Mouse (Mus musculus) stomach, embryonic 15.5 days (tissue): ENCODE results near the gene Axdnd1. TPM values are rescaled to one million over a fixed set of nuclear protein-coding genes. Genes with fewer than 3 reads are reported as not detected.
A peak's percentile ranks its signal among the peaks of the same experiment; 100 is the strongest.

Experiments
- ATAC-seq: fragments of 200-750 bp; cut with Nextera tagmentation; 2 replicates; pipeline ENCODE4 v1.8.0; 2017; ENCODE audit warnings: low read depth, moderate number of reproducible peaks, moderate TSS enrichment; ENCODE audit not compliant: insufficient read depth, low FRiP score
- H3K27ac ChIP-seq: fragments of 300-500 bp; sonication (generic); 2 replicates; pipeline ENCODE4 v1.5.1; 2015; ENCODE audit warnings: mild to moderate bottlenecking, inconsistent platforms
- H3K27me3 ChIP-seq: fragments of 300-500 bp; sonication (generic); replicated peaks from 2 replicates; pipeline ENCODE4 v1.6.1; 2015; ENCODE audit warnings: inconsistent platforms
- H3K36me3 ChIP-seq: fragments of 300-500 bp; sonication (generic); 2 replicates; pipeline ENCODE4 v1.6.1; 2015; ENCODE audit warnings: inconsistent platforms
- H3K4me1 ChIP-seq: fragments of 300-500 bp; sonication (generic); 2 replicates; pipeline ENCODE4 v1.6.1; 2015; ENCODE audit warnings: inconsistent platforms
- H3K4me2 ChIP-seq: fragments of 300-500 bp; sonication (generic); 2 replicates; pipeline ENCODE4 v1.6.1; 2015; ENCODE audit warnings: mild to moderate bottlenecking, inconsistent platforms
- H3K4me3 ChIP-seq: fragments of 300-500 bp; sonication (generic); replicated peaks from 2 replicates; pipeline ENCODE4 v1.5.1; 2015; ENCODE audit warnings: inconsistent platforms
- H3K9ac ChIP-seq: fragments of 300-500 bp; sonication (generic); 2 replicates; pipeline ENCODE4 v1.6.1; 2015; ENCODE audit warnings: inconsistent platforms
- H3K9me3 ChIP-seq: fragments of 300-500 bp; sonication (generic); 2 replicates; pipeline ENCODE4 v1.6.1; 2016; ENCODE audit warnings: inconsistent platforms
- WGBS: fragments of 180-500 bp; shearing (Covaris S2); methylation state at CpG from one replicate; pipeline ENCODE4 v1.1.7; 2015; 5-methylcytosine and 5-hydroxymethylcytosine counted together
- polyA plus RNA-seq: library from polyadenylated mRNA; unstranded; fragments of >200 nt; fragmentation: Nextera tagmentation; extraction: Ambion mirVana; gene quantifications from 2 replicates; pipeline ENCODE4 v1.2.1, GENCODE M21; 2015

The Axdnd1 gene
- polyA plus RNA-seq, 1 experiment from 2014 or later, result 0.18 TPM

DNA sequence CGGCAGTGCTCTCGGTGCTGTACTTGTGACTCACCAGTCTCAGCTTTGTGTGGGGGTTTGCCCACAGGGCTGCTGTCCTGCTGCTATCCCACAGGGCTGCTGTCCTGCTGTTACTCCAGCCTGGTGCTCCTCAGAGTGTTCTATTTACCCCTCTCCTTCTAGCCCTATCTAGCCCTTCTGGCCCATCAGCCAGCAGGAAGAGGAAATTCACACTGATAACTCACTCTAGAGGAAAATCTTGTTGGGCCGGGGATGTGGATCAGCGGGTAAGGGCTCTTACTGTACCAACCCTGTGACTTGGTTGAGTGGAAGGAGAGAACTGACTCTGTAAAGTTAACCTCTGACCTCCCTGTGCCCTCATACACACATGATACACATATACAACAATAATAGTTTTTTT lies 27.8 kb downstream of the Axdnd1 start:
- H3K36me3 ChIP-seq, result no peaks in the 10 kb centered on the region
- no peak overlapping the region for H3K27ac ChIP-seq
- no peaks in the 10 kb centered on the region for H3K27me3 ChIP-seq
- H3K9me3 ChIP-seq, result no peaks in the 10 kb centered on the region
- H3K9ac ChIP-seq, result no peak overlapping the region
- no peak overlapping the region for H3K4me2 ChIP-seq
- no peak overlapping the region for H3K4me3 ChIP-seq
- 77% methylated on average over 4 of the region's 4 CpGs for whole genome bisulfite sequencing
- no peak for ATAC-seq
- H3K4me1 ChIP-seq, result no peaks in the 10 kb centered on the region

DNA sequence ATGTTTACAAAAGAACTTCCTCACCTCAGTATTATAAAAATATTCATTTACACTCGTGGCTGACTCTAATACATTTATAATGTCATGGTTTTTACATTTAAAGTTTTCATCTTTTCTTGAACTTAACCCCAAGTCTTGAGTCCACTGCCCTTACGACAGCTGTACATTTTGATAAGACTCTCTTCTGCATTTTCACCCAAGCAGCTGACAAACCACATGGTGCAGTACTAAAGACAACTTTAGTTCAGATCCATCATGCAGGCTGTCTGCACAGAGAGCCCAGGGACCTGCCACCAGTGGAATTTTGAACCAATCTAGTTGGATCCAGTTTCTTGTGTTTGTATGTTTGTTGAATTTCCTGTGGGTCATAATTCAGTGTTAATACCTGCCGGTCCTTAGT lies 34.1 kb downstream of the Axdnd1 start:
- H3K27ac ChIP-seq, result no peak overlapping the region
- H3K4me1 ChIP-seq, result no peaks in the 10 kb centered on the region
- 54% methylated on average over 3 of the region's 3 CpGs for WGBS
- no peak overlapping the region for H3K4me3 ChIP-seq
- ATAC-seq, result no peak
- no peaks in the 10 kb centered on the region for H3K9me3 ChIP-seq
- no peak overlapping the region for H3K4me2 ChIP-seq
- no peak overlapping the region for H3K9ac ChIP-seq
- H3K27me3 ChIP-seq, result no peaks in the 10 kb centered on the region
- no peaks in the 10 kb centered on the region for H3K36me3 ChIP-seq

DNA sequence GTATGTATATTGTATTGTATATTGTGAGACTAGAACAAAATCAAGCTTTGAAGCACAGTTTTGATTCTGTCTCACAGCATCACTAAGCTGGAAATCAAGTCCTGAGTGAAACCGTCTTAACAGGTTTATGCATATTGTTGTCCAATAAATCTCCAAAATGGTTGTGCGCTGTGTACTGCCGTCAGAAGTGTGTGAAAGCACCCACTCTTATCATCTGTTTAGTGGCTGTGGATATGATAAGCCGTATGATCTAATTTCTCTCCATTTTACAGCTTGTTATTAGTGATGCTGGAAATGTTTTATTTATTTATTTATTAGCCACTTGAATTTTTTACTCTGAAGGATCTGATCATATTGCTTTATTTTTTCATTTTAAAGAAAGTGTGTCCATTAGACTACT lies 34.7 kb downstream of the Axdnd1 start:
- no peak overlapping the region for H3K4me2 ChIP-seq
- no peak overlapping the region for H3K9ac ChIP-seq
- H3K9me3 ChIP-seq, result no peaks in the 10 kb centered on the region
- no peaks in the 10 kb centered on the region for H3K36me3 ChIP-seq
- no peak overlapping the region for H3K4me3 ChIP-seq
- H3K27ac ChIP-seq, result no peak overlapping the region
- WGBS, result 82% methylated on average over 4 of the region's 4 CpGs
- H3K4me1 ChIP-seq, result no peaks in the 10 kb centered on the region
- no peaks in the 10 kb centered on the region for H3K27me3 ChIP-seq
- no peak for ATAC-seq

DNA sequence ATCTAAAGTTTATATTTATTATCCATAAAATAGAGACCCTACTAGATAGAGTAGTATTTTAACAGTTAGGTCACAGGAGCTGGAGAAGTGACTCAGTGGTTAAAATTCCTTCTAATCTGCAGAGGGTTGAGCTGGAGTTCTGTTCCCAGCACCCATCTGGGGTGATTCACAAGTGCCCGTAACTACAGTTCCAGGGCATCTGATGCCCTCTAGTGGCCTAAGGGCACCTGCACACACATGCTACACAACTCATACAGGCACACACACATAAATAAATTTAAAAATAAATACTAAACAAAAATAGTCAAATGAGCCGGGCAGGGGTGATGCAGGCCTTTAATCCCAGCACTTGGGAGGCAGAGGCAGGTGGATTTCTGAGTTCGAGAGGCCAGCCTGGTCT lies 39.7 kb downstream of the Axdnd1 start:
- WGBS, result 86% methylated on average over 3 of the region's 3 CpGs
- Histone ChIP-seq H3K4me2 (no peak overlapping the region), H3K27me3 (no peaks in the 10 kb centered on the region), H3K27ac (no peak overlapping the region), H3K4me1 (no peaks in the 10 kb centered on the region), H3K9me3 (no peaks in the 10 kb centered on the region), H3K36me3 (no peaks in the 10 kb centered on the region), H3K4me3 (no peak overlapping the region), H3K9ac (no peak overlapping the region)
- no peak for ATAC-seq

DNA sequence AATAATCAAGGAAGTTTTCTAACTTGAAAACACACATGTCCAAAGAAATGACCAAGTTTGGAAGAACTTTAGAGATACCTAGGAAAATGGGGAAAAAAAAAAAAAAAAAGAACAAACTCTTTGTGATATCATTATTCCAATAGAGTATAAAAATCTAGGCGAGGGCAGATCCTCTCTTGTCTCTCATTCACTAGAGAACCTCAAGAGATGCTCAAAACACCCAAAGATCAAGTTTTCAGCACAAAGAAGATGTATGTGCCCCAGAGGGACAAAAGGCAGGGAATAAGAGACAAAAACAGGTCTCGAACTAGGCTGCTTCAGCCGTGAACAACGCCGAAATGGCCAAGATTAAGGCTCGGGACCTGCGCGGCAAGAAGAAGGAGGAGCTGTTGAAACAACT lies 55.2 kb downstream of the Axdnd1 start, which contains the start of gene Gm2000:
Gene Gm2000, plus strand, starts transcription at position 301 of the 400 bp plus-strand sequence.
- no peak within 1 kb of the TSS for H3K9ac ChIP-seq
- 89% methylated on average over 8 of the region's 8 CpGs for WGBS
- ATAC-seq, result no peak
- no peaks in the 10 kb centered on the region for H3K27me3 ChIP-seq
- no peak within 1 kb of the TSS for H3K27ac ChIP-seq
- H3K9me3 ChIP-seq, result no peaks in the 10 kb centered on the region
- no peaks in the 10 kb centered on the region for H3K36me3 ChIP-seq
- H3K4me2 ChIP-seq, result no peak within 1 kb of the TSS
- no peak within 1 kb of the TSS for H3K4me3 ChIP-seq
- no peaks in the 10 kb centered on the region for H3K4me1 ChIP-seq

DNA sequence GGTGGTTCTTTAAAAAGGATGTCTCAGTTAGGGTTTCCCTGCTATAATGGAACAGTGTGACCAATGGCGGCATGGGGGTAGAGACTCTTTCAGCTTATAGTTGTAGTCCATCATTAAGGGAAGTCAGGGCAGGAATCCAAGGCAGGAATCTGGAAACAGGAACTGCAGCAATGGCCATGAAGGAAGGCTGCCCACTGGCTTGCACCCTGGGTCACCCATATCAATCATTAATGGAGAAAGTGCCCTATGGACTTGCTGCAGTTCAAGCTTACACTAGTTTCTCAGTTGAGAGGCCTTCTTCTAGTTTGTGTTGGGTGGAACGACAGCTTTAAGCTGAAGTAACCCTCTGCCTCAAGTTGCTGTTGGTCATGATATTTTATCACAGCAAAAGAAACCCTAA lies 68.5 kb downstream of the Axdnd1 start:
- no peak overlapping the region for H3K27ac ChIP-seq
- no peaks in the 10 kb centered on the region for H3K9me3 ChIP-seq
- 87% methylated on average over 2 of the region's 2 CpGs for WGBS
- H3K4me3 ChIP-seq, result no peak overlapping the region
- H3K9ac ChIP-seq, result no peak overlapping the region
- no peak overlapping the region for H3K4me2 ChIP-seq
- H3K36me3 ChIP-seq, result no peaks in the 10 kb centered on the region
- H3K4me1 ChIP-seq, result no peaks in the 10 kb centered on the region
- ATAC-seq, result no peak
- no peaks in the 10 kb centered on the region for H3K27me3 ChIP-seq

DNA sequence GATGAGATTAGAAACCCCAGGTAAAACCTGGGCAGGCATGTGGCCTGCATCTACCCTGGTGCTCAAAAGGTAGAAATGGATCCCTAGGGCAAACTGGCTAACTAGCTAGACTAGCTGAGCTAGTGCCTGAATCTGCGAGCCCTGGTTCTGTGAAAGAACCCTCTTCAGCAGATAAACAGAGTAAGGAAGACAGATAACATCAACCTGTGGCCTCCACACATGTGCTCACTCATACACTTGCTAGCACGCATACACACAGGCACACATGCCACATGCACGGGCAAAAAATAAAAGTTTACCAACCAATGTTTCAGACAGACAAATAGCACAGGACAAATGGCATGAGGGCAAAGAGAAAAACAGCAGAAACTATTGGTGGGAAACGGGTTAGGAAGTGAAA lies 70.5 kb downstream of the Axdnd1 start:
- ATAC-seq, result no peak
- Histone ChIP-seq H3K27ac (no peak overlapping the region), H3K4me3 (no peak overlapping the region), H3K9ac (no peak overlapping the region), H3K9me3 (no peaks in the 10 kb centered on the region), H3K4me1 (no peaks in the 10 kb centered on the region), H3K4me2 (no peak overlapping the region), H3K36me3 (no peaks in the 10 kb centered on the region), H3K27me3 (no peaks in the 10 kb centered on the region)
- 85% methylated on average over 4 of the region's 4 CpGs for WGBS

DNA sequence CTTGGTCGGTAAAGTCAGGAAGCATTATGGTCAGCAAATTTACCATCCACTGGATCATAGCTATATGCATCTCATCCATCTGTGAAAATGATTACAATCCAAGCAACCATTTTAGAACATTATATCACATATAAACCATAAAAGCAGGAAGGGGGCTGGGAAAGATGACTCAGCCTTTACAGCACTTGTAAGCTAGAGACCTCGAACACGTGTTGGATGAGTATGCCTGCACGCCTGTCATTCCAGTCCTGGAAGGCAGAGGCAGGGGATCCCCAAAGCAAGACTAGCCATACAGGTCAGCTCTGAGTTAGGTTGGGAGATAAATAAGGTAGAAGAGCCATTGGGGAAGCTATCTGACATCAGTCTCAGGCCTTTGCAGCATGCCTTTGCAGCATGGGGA lies 71.9 kb downstream of the Axdnd1 start:
- H3K9me3 ChIP-seq, result no peaks in the 10 kb centered on the region
- H3K4me3 ChIP-seq, result no peak overlapping the region
- no peak overlapping the region for H3K4me2 ChIP-seq
- H3K4me1 ChIP-seq, result no peaks in the 10 kb centered on the region
- no peaks in the 10 kb centered on the region for H3K27me3 ChIP-seq
- H3K27ac ChIP-seq, result no peak overlapping the region
- no peaks in the 10 kb centered on the region for H3K36me3 ChIP-seq
- H3K9ac ChIP-seq, result no peak overlapping the region
- ATAC-seq, result no peak
- 75% methylated on average over 4 of the region's 4 CpGs for WGBS

DNA sequence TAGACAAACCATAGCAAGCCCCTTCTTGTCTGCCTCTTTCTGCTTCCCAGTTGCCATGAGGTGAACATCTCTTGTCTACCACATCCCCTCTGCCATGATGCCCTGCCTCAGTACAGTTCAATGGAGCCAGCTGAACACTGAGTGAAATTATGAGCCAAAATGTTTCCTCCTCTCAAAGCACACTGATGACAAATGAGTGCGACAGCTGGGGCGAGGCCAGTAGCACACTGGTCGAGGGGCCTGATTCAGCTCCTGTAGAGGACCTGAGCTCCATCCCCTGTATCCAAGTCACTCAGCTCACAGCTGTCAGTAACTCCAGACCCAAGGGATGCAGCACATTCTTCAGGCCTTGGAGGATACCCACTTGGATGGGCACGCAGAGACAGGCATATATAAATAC lies 75.3 kb downstream of the Axdnd1 start:
- H3K4me1 ChIP-seq, result no peaks in the 10 kb centered on the region
- H3K27me3 ChIP-seq, result no peaks in the 10 kb centered on the region
- ATAC-seq, result no peak
- no peaks in the 10 kb centered on the region for H3K36me3 ChIP-seq
- no peak overlapping the region for H3K4me3 ChIP-seq
- H3K9ac ChIP-seq, result no peak overlapping the region
- H3K9me3 ChIP-seq, result no peaks in the 10 kb centered on the region
- 81% methylated on average over 4 of the region's 4 CpGs for WGBS
- H3K27ac ChIP-seq, result no peak overlapping the region
- H3K4me2 ChIP-seq, result no peak overlapping the region

DNA sequence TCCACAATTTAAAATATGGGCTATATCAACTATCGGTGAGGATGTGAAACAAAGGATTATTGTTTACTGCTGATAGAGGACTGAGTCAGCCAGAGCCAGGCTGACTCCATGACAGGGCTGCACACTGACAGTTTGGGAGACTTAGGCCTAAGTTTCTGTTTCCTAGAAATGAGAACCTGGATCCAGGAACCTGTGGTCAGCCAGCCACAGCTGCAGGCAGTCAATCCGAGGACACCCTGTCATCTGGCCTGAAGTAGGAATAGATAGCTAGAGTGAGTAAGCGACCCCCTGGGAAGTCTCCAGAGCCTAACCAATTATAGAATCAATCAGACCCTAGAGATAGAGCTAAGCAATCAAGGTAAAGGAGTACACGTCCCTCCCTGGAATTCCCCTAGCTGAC lies 76.5 kb downstream of the Axdnd1 start:
- no peak overlapping the region for H3K9ac ChIP-seq
- WGBS, result 50% methylated on average over 4 of the region's 4 CpGs
- no peaks in the 10 kb centered on the region for H3K27me3 ChIP-seq
- no peaks in the 10 kb centered on the region for H3K9me3 ChIP-seq
- no peak for ATAC-seq
- H3K4me1 ChIP-seq, result no peaks in the 10 kb centered on the region
- H3K4me3 ChIP-seq, result no peak overlapping the region
- H3K4me2 ChIP-seq, result no peak overlapping the region
- H3K27ac ChIP-seq, result no peak overlapping the region
- H3K36me3 ChIP-seq, result no peaks in the 10 kb centered on the region

DNA sequence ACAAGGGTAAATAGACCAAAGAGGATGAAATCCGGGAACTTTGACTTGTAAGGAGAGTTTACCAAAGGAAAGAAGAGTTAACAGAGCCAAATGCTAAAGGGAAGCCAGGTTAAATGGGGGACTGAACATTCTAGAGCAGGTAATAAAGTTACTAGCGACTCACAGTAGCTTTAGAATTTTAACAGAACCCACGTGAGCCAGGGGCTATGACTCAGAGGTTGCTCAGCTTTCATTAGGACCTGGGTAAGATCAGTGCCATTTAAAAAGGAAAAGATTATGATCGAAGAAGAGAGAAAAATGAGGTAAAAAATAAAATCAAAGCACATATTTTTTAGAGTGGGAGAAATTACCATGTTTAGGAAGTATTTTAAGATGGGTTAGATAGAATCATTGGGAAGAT lies 80.1 kb downstream of the Axdnd1 start:
- ATAC-seq, result no peak

DNA sequence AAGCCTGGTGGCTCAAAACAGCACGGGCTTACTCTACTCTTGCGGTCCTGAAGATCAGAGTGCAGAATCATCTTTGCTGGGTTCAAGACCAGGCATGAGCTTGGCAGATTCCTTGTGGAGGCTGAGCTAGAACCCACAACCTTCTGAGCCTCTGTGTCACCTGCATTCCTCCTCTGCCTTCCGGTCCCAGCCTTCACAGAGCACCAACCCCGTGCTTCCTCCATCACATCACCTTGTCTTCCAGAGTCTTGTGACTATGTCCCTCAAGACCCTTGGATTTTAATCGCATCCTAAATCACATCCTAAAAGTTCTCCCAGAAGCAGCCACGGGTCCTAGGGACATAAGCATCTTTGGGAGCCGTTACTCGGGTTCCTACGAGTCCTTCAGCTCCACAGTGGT lies 97.8 kb downstream of the Axdnd1 start:
- WGBS, result 83% methylated on average over 9 of the region's 9 CpGs
- Histone ChIP-seq H3K4me1 (no peaks in the 10 kb centered on the region), H3K27ac (no peak overlapping the region), H3K27me3 (no peaks in the 10 kb centered on the region), H3K4me3 (no peak overlapping the region), H3K9me3 (no peaks in the 10 kb centered on the region), H3K4me2 (no peak overlapping the region), H3K36me3 (no peaks in the 10 kb centered on the region), H3K9ac (no peak overlapping the region)
- ATAC-seq, result no peak

More for the DNA sequence above, 80.1 kb downstream of the Axdnd1 start:
- H3K4me1 ChIP-seq, result no peaks in the 10 kb centered on the region
- H3K9me3 ChIP-seq, result no peaks in the 10 kb centered on the region
- 66% methylated on average over 4 of the region's 4 CpGs for WGBS
- H3K4me3 ChIP-seq, result no peak overlapping the region
- H3K27me3 ChIP-seq, result no peaks in the 10 kb centered on the region
- no peak overlapping the region for H3K9ac ChIP-seq
- H3K4me2 ChIP-seq, result no peak overlapping the region
- no peaks in the 10 kb centered on the region for H3K36me3 ChIP-seq
- no peak overlapping the region for H3K27ac ChIP-seq

DNA sequence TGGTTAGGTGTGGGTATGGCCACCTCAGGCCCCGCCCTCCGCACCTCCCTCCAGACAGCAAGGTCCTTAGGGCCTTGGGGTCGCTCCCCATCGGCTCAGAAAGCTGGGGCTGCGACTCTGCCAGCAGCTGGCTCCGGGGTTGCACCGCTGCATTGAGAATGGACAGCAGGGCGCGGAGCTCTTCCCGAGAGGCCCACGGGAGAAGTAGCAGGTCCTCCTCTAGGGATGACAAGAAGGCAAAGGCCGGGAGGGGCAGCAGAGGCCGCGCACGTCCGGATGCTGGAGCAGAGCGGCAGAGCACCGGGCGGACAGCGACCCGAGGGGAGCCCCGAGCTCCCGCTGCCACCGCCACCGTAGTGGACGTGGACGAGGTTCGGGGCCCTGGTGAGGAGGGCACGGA lies 110.3 kb downstream of the Axdnd1 start, which contains the start of gene Nphs2:
Gene Nphs2, plus strand, starts transcription at position 98 of the 400 bp plus-strand sequence.
- no peak for ATAC-seq
- Histone ChIP-seq H3K4me2 (peak within 1 kb of the TSS; percentile 48), H3K4me1 (no peaks in the 10 kb centered on the region), H3K27me3 (peaks cover 18% of the 10 kb centered on the region), H3K36me3 (no peaks in the 10 kb centered on the region), H3K9me3 (no peaks in the 10 kb centered on the region), H3K9ac (no peak within 1 kb of the TSS), H3K4me3 (peak within 1 kb of the TSS; percentile 22), H3K27ac (no peak within 1 kb of the TSS)
- 2% methylated on average over 29 of the region's 29 CpGs for WGBS
